Comparison of ENCODE assay signal across 9 mouse cellular contexts in genomic region chr5:128971298-128971697, GRCm38 (mm10). TPM values are rescaled to one million over a fixed set of nuclear protein-coding genes. Genes with fewer than 3 reads are reported as not detected.
DNase-seq lines count a peak whose midpoint lies in the region; ATAC-seq lines count a peak whose summit lies in the region.
"Had no signal": no experiment of that assay in that cellular context is flagged by ENCODE, and none has a peak within 500 bp of the region (broad histone marks: within the 10 kb centered on the region; RNA-seq: fewer than 3 reads in every experiment).

No protein-coding gene starts in this region.

- no peak overlapping the region for H3K4me3 ChIP-seq in forebrain, embryonic 11.5 days (ENCODE audit: low read depth, low read length)
- no peak overlapping the region for H3K4me3 ChIP-seq in hindbrain, embryonic 16.5 days (ENCODE audit: low read length)

- peak; percentile 35 for DNase-seq in cerebellum, adult 11 months
- peak; percentile 66 for DNase-seq in c-Kit-positive CD71-negative TER-119-negative erythroid progenitor cells, embryonic 14.5 days (ENCODE audit: low read depth)
- DNase-seq in forebrain, embryonic 11.5 days (ENCODE audit: low spot score): peak; percentile 86
- peak; percentile 70 to 75 for DNase-seq in left cerebral cortex, postnatal 10 days (ENCODE audit: extremely low spot score in 1 of 2, low spot score in 2 of 2)
- DNase-seq in right cerebral cortex, postnatal 14 days: peak; percentile 80

- WGBS in forebrain, embryonic 11.5 days: 26% methylated on average over 14 of the region's 14 CpGs
- WGBS in hindbrain, embryonic 16.5 days: 15% methylated on average over 14 of the region's 14 CpGs

- H3K9me3 ChIP-seq in forebrain, embryonic 11.5 days (ENCODE audit: control insufficient read depth, low read length): no peaks in the 10 kb centered on the region
- no peaks in the 10 kb centered on the region for H3K9me3 ChIP-seq in hindbrain, embryonic 16.5 days (ENCODE audit: control insufficient read depth, low read length)

- H3K4me1 ChIP-seq in forebrain, embryonic 11.5 days (replicated peaks; ENCODE audit: control insufficient read depth, insufficient read depth, low read length): 0 out of 2 replicates have a peak, but pooled peaks cover 1% of the 10 kb centered on the region
- no peaks in the 10 kb centered on the region for H3K4me1 ChIP-seq in hindbrain, embryonic 16.5 days (ENCODE audit: control insufficient read depth, insufficient read depth, low read depth, low read length)

- intact Hi-C loops in left cerebral cortex, postnatal 10 days (cut with DNase I): loop anchor here (5.0 to 10.0 kb wide), 3 partner anchors 159 to 446 kb away; no protein-coding TSS in a partner anchor

- no peaks in the 10 kb centered on the region for H3K36me3 ChIP-seq in forebrain, embryonic 11.5 days (ENCODE audit: control insufficient read depth, insufficient read depth, low read length)
- no peaks in the 10 kb centered on the region for H3K36me3 ChIP-seq in hindbrain, embryonic 16.5 days (ENCODE audit: control insufficient read depth, insufficient read depth, low read length)

- no peak overlapping the region for H3K27ac ChIP-seq in forebrain, embryonic 11.5 days (ENCODE audit: low read depth, low read length)
- no peak overlapping the region for H3K27ac ChIP-seq in hindbrain, embryonic 16.5 days (ENCODE audit: low read depth, low read length)

- H3K27me3 ChIP-seq in forebrain, embryonic 11.5 days (ENCODE audit: control insufficient read depth, insufficient read depth, low read length): no peaks in the 10 kb centered on the region
- no peaks in the 10 kb centered on the region for H3K27me3 ChIP-seq in hindbrain, embryonic 16.5 days (replicated peaks; ENCODE audit: control insufficient read depth, insufficient read depth, low read length)

- ATAC-seq in cerebellum, adult (ENCODE audit: insufficient number of reproducible peaks, low FRiP score, low TSS enrichment): no peak
- ATAC-seq in forebrain, embryonic 11.5 days (replicated peaks; ENCODE audit: low FRiP score): no peak
- ATAC-seq in hindbrain, embryonic 16.5 days: 0 out of 2 replicates have a peak, but pooled peaks have one; percentile 56
- ATAC-seq in megakaryocyte progenitor cell, adult 5-6 weeks (replicated peaks; ENCODE audit: poor library complexity): peak; percentile 88

- no peak overlapping the region for H3K4me2 ChIP-seq in forebrain, embryonic 11.5 days (ENCODE audit: low read depth, low read length, severe bottlenecking)
- peak overlapping the region; percentile 38 for H3K4me2 ChIP-seq in hindbrain, embryonic 16.5 days (ENCODE audit: low read length)

- no peak overlapping the region for H3K9ac ChIP-seq in forebrain, embryonic 11.5 days (ENCODE audit: low read length)
- peak overlapping the region; percentile 27; the same call in 1 of the 2 replicates for H3K9ac ChIP-seq in hindbrain, embryonic 16.5 days (ENCODE audit: low read depth, low read length)

RNA-seq across cellular contexts. Expression of gene Rimbp2, which starts 18.0 kb away (rescaled TPM):
- 0.44 and 0.95 TPM in 2 replicates for polyA plus RNA-seq in forebrain, embryonic 11.5 days (2014; fragmentation: Nextera tagmentation; extraction: Ambion mirVana)
- polyA plus RNA-seq in hindbrain, embryonic 16.5 days (2015; fragmentation: Nextera tagmentation; extraction: Ambion mirVana): 4.7 and 6.4 TPM in 2 replicates
- total RNA-seq in left cerebral cortex, postnatal 10 days (2021): 100 to 1,000 TPM; 111 to 114 TPM
- total RNA-seq in megakaryocyte progenitor cell, adult 5-6 weeks (2015): not detected in 2 replicates
- total RNA-seq in megakaryocyte progenitor cell, adult 5-6 weeks (2017): not detected in 2 replicates
- polyA plus RNA-seq: C2C12 had no signal

RNA-seq across cellular contexts. Expression of gene Stx2, which starts 37.1 kb away (rescaled TPM):
- 29.6 and 32.3 TPM in 2 replicates for polyA plus RNA-seq in forebrain, embryonic 11.5 days (2014; fragmentation: Nextera tagmentation; extraction: Ambion mirVana)
- polyA plus RNA-seq in hindbrain, embryonic 16.5 days (2015; fragmentation: Nextera tagmentation; extraction: Ambion mirVana): 16.1 and 17.5 TPM in 2 replicates
- 10 to 100 TPM; 26.5 to 31.0 TPM for total RNA-seq in left cerebral cortex, postnatal 10 days (2021)
- 12.6 and 19.4 TPM in 2 replicates for total RNA-seq in megakaryocyte progenitor cell, adult 5-6 weeks (2015)
- total RNA-seq in megakaryocyte progenitor cell, adult 5-6 weeks (2017): 24.3 and 26.0 TPM in 2 replicates

RNA-seq across cellular contexts. Expression of gene Ran, which starts 48.6 kb away (rescaled TPM):
- polyA plus RNA-seq in forebrain, embryonic 11.5 days (2014; fragmentation: Nextera tagmentation; extraction: Ambion mirVana): 917 and 946 TPM in 2 replicates
- 326 and 333 TPM in 2 replicates for polyA plus RNA-seq in hindbrain, embryonic 16.5 days (2015; fragmentation: Nextera tagmentation; extraction: Ambion mirVana)
- 100 to 1,000 TPM; 157 to 172 TPM for total RNA-seq in left cerebral cortex, postnatal 10 days (2021)
- 583 and 587 TPM in 2 replicates for total RNA-seq in megakaryocyte progenitor cell, adult 5-6 weeks (2015)
- total RNA-seq in megakaryocyte progenitor cell, adult 5-6 weeks (2017): 525 and 594 TPM in 2 replicates

Comparison
In these comparisons a context has a peak if more than half of its experiments do, and no peak if none do; other contexts are left out.
1. DNase-seq: peak in every context shown above with its lines; median percentile 86 in forebrain, embryonic 11.5 days; 80 in right cerebral cortex, postnatal 14 days; 72 in left cerebral cortex, postnatal 10 days; 66 in c-Kit-positive CD71-negative TER-119-negative erythroid progenitor cells, embryonic 14.5 days; 35 in cerebellum, adult 11 months.
2. ATAC-seq: peak in hindbrain, embryonic 16.5 days (single experiment) and megakaryocyte progenitor cell, adult 5-6 weeks (single experiment); none in cerebellum, adult (single experiment) and forebrain, embryonic 11.5 days (single experiment).
3. RNA of gene Rimbp2, which starts 18.0 kb away (total RNA-seq): 111 to 114 TPM in left cerebral cortex, postnatal 10 days; not detected in megakaryocyte progenitor cell, adult 5-6 weeks; every median in the first group is over 100 times any median in the second.